Comparison of ENCODE assay signal across 15 mouse cellular contexts in the genomic region with DNA sequence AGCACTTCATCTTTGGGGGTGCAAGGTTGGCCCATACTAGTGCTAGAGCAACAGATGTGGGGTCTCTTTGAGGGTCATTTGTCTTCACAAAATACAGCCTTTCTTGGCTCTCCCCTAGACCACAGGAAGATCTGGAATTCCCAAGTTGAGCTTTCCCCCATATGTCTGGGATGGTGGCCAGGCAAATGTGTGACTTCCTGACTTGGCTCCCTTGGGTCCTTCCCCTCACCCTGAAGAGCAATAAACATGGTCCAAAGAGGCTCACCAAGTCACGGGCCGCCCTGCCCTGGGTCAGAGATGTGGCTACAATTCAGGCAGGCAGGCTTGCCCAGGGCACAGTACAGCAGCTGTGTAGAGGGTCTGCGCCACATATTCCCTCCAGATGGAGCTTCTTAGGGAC. TPM values are rescaled to one million over a fixed set of nuclear protein-coding genes. Genes with fewer than 3 reads are reported as not detected.
DNase-seq lines count a peak whose midpoint lies in the region; ATAC-seq and TF ChIP-seq lines count a peak whose summit lies in the region.
"Had no signal": no experiment of that assay in that cellular context is flagged by ENCODE, and none has a peak within 500 bp of the region (broad histone marks: within the 10 kb centered on the region; RNA-seq: fewer than 3 reads in every experiment).

No protein-coding gene starts in this region.

- TF ChIP-seq CTCF in intestine, postnatal 0 days (IDR thresholded peaks at IDR 0.05; ENCODE audit: low read depth), result no peak

- 70% methylated on average over 3 of the region's 3 CpGs for WGBS in intestine, postnatal 0 days
- WGBS in limb, embryonic 15.5 days, result 54% methylated on average over 3 of the region's 3 CpGs
- 89% methylated on average over 3 of the region's 3 CpGs for WGBS in forebrain, embryonic 14.5 days

- H3K27me3 ChIP-seq in intestine, postnatal 0 days (replicated peaks; ENCODE audit: control insufficient read depth, insufficient read depth, low read length), result no peaks in the 10 kb centered on the region
- no peaks in the 10 kb centered on the region for H3K27me3 ChIP-seq in limb, embryonic 15.5 days
- H3K27me3 ChIP-seq in forebrain, embryonic 14.5 days (replicated peaks; ENCODE audit: control insufficient read depth, insufficient read depth, low read length), result no peaks in the 10 kb centered on the region
- H3K27me3 ChIP-seq: forebrain, embryonic 12.5 days; liver, embryonic 15.5 days had no signal

- no peak for ATAC-seq in intestine, postnatal 0 days
- ATAC-seq in limb, embryonic 15.5 days (ENCODE audit: insufficient number of reproducible peaks, low FRiP score, low TSS enrichment, low read depth), result no peak
- no peak for ATAC-seq in forebrain, embryonic 14.5 days

- H3K27ac ChIP-seq in intestine, postnatal 0 days (ENCODE audit: low read depth, low read length), result peak overlapping the region; percentile 46; the same call in 1 of the 2 replicates
- H3K27ac ChIP-seq in limb, embryonic 15.5 days, result peak overlapping the region; percentile 68
- no peak overlapping the region for H3K27ac ChIP-seq in forebrain, embryonic 14.5 days (ENCODE audit: low read depth, low read length)
- H3K27ac ChIP-seq: forebrain, embryonic 12.5 days; liver, embryonic 15.5 days had no signal

- peak; percentile 23 for DNase-seq in gastrocnemius, postnatal 14 days
- no peak for DNase-seq in gastrocnemius, adult 8-10 months (ENCODE audit: low spot score in 2 of 2)
- peak; percentile 46 for DNase-seq in heart, adult 8-10 months (ENCODE audit: low spot score)
- no peak for DNase-seq in cerebellum, adult 9-10 months
- DNase-seq in forebrain, embryonic 14.5 days (ENCODE audit: low spot score), result no peak
- DNase-seq in left cerebral cortex, adult 18-20 months (ENCODE audit: low spot score in 2 of 2), result no peak
- DNase-seq: adrenal gland, postnatal 14 days; cerebellum, postnatal 14 days; layer of hippocampus, adult 9-11 months had no signal

- no peak overlapping the region for H3K4me3 ChIP-seq in intestine, postnatal 0 days (ENCODE audit: low read depth, low read length)
- H3K4me3 ChIP-seq in limb, embryonic 15.5 days, result no peak overlapping the region
- no peak overlapping the region for H3K4me3 ChIP-seq in forebrain, embryonic 14.5 days (ENCODE audit: low read depth, low read length)
- H3K4me3 ChIP-seq: forebrain, embryonic 12.5 days; liver, embryonic 15.5 days had no signal

- H3K9ac ChIP-seq in intestine, postnatal 0 days (ENCODE audit: low read depth, low read length), result no peak overlapping the region
- no peak overlapping the region for H3K9ac ChIP-seq in limb, embryonic 15.5 days
- no peak overlapping the region for H3K9ac ChIP-seq in forebrain, embryonic 14.5 days (ENCODE audit: low read length)
- H3K9ac ChIP-seq: forebrain, embryonic 12.5 days; liver, embryonic 15.5 days had no signal

- H3K4me1 ChIP-seq in intestine, postnatal 0 days (replicated peaks; ENCODE audit: control insufficient read depth, insufficient read depth, low read length), result no peaks in the 10 kb centered on the region
- peaks cover 47% of the 10 kb centered on the region for H3K4me1 ChIP-seq in limb, embryonic 15.5 days
- H3K4me1 ChIP-seq in forebrain, embryonic 14.5 days (ENCODE audit: control insufficient read depth, insufficient read depth, low read length), result no peaks in the 10 kb centered on the region
- H3K4me1 ChIP-seq: forebrain, embryonic 12.5 days; liver, embryonic 15.5 days had no signal

- no peak overlapping the region for H3K4me2 ChIP-seq in intestine, postnatal 0 days (replicated peaks; ENCODE audit: low read depth)
- no peak overlapping the region for H3K4me2 ChIP-seq in limb, embryonic 15.5 days
- no peak overlapping the region for H3K4me2 ChIP-seq in forebrain, embryonic 14.5 days (ENCODE audit: low read length)
- H3K4me2 ChIP-seq: forebrain, embryonic 12.5 days; liver, embryonic 15.5 days had no signal

- no peaks in the 10 kb centered on the region for H3K36me3 ChIP-seq in intestine, postnatal 0 days (ENCODE audit: control insufficient read depth, insufficient read depth)
- H3K36me3 ChIP-seq in limb, embryonic 15.5 days, result no peaks in the 10 kb centered on the region
- H3K36me3 ChIP-seq in forebrain, embryonic 14.5 days (ENCODE audit: control insufficient read depth, insufficient read depth, low read length), result no peaks in the 10 kb centered on the region
- H3K36me3 ChIP-seq: forebrain, embryonic 12.5 days; liver, embryonic 15.5 days had no signal

- H3K9me3 ChIP-seq in intestine, postnatal 0 days (ENCODE audit: control insufficient read depth), result no peaks in the 10 kb centered on the region
- no peaks in the 10 kb centered on the region for H3K9me3 ChIP-seq in limb, embryonic 15.5 days
- H3K9me3 ChIP-seq in forebrain, embryonic 14.5 days (replicated peaks; ENCODE audit: control insufficient read depth, low read length), result no peaks in the 10 kb centered on the region
- H3K9me3 ChIP-seq: forebrain, embryonic 12.5 days; liver, embryonic 15.5 days had no signal

- intact Hi-C loops in gastrocnemius, postnatal 14 days (cut with DNase I; ENCODE audit: low total_unique reads), result no loop called here

RNA-seq across cellular contexts. Expression of a gene that starts 44.1 kb away (rescaled TPM):
- 100 to 1,000 TPM; 223 to 260 TPM for total RNA-seq in gastrocnemius, postnatal 14 days (2021)
- total RNA-seq in gastrocnemius, adult 8-10 months (2022), result 10 to 100 TPM; 11.6 to 27.0 (median 15.2) TPM
- total RNA-seq in heart, adult 8-10 months (2022), result 10 to 100 TPM; 23.3 to 31.8 (median 29.8) TPM
- 112 and 113 TPM in 2 replicates for polyA plus RNA-seq in intestine, postnatal 0 days (2015; fragmentation: Nextera tagmentation; extraction: Ambion mirVana)
- polyA plus RNA-seq in limb, embryonic 15.5 days (2015; fragmentation: Nextera tagmentation; extraction: Ambion mirVana), result 441 and 563 TPM in 2 replicates
- polyA plus RNA-seq in forebrain, embryonic 14.5 days (2014; fragmentation: Nextera tagmentation; extraction: Ambion mirVana), result 6.6 and 10.8 TPM in 2 replicates
- 10 to 100 TPM; 48.6 to 52.8 TPM for total RNA-seq in left cerebral cortex, adult 18-20 months (2021)
- total RNA-seq: granulocyte monocyte progenitor cell, adult 5-6 weeks; MEL had no signal

RNA-seq across cellular contexts. Expression of a gene that starts 58.5 kb away (rescaled TPM):
- 100 to 1,000 TPM; 236 to 279 TPM for total RNA-seq in gastrocnemius, postnatal 14 days (2021)
- total RNA-seq in gastrocnemius, adult 8-10 months (2022), result 10 to 100 TPM; 15.1 to 28.1 (median 17.1) TPM
- total RNA-seq in heart, adult 8-10 months (2022), result 10 to 100 TPM; 27.7 to 45.4 (median 40.4) TPM
- polyA plus RNA-seq in intestine, postnatal 0 days (2015; fragmentation: Nextera tagmentation; extraction: Ambion mirVana), result 99.2 and 101 TPM in 2 replicates
- polyA plus RNA-seq in limb, embryonic 15.5 days (2015; fragmentation: Nextera tagmentation; extraction: Ambion mirVana), result 369 and 451 TPM in 2 replicates
- 4.7 and 7.1 TPM in 2 replicates for polyA plus RNA-seq in forebrain, embryonic 14.5 days (2014; fragmentation: Nextera tagmentation; extraction: Ambion mirVana)
- 10 to 100 TPM in 1 of 2 experiments, 1 to 10 TPM in 1; 9.3 to 16.1 TPM for total RNA-seq in left cerebral cortex, adult 18-20 months (2021)
- total RNA-seq: granulocyte monocyte progenitor cell, adult 5-6 weeks; MEL had no signal

Comparison
In these comparisons a context has a peak if more than half of its experiments do, and no peak if none do; other contexts are left out.
1. DNase-seq: peak in gastrocnemius, postnatal 14 days (single experiment) and heart, adult 8-10 months (single experiment); none in gastrocnemius, adult 8-10 months (0 of 2), cerebellum, adult 9-10 months (single experiment), forebrain, embryonic 14.5 days (single experiment) and left cerebral cortex, adult 18-20 months (0 of 2).
2. RNA of a gene that starts 44.1 kb away (total RNA-seq): 223 to 260 TPM in gastrocnemius, postnatal 14 days; 48.6 to 52.8 TPM in left cerebral cortex, adult 18-20 months, 23.3 to 31.8 TPM in heart, adult 8-10 months and 11.6 to 27.0 TPM in gastrocnemius, adult 8-10 months; every median in the first group is over 4 times any median in the second.
3. RNA of a gene that starts 58.5 kb away (total RNA-seq): 236 to 279 TPM in gastrocnemius, postnatal 14 days; 27.7 to 45.4 TPM in heart, adult 8-10 months, 15.1 to 28.1 TPM in gastrocnemius, adult 8-10 months and 9.3 to 16.1 TPM in left cerebral cortex, adult 18-20 months; every median in the first group is over 4 times any median in the second.